Mouse (Mus musculus) heart, adult 9 months (tissue): ENCODE data around the gene Ralgps1.

Experiments
- DNase-seq, 2 experiments: peaks; one replicate each; pipeline ENCODE4 v3.0.0; 2022; ENCODE audit warnings: low spot score in 2 of 2

The Ralgps1 gene

GRCm38 (mm10) chr2:33370777-33371647 is at the start of gene Ralgps1:
Gene Ralgps1 (minus strand): TSS chr2:33371486.
- DNase-seq = peak; percentile 97

GRCm38 (mm10) chr2:33417454-33417853 is 46.2 kb upstream of the Ralgps1 start:
- no peak for DNase-seq

GRCm38 (mm10) chr2:33414019-33414418 is 42.7 kb upstream of the Ralgps1 start:
- DNase-seq = no peak

- no peak for DNase-seq
Observed at GRCm38 (mm10) chr2:33412111-33412510, 40.8 kb upstream of the Ralgps1 start.

- no peak for DNase-seq
Observed at GRCm38 (mm10) chr2:33403511-33404003, 32.3 kb upstream of the Ralgps1 start.

GRCm38 (mm10) chr2:33402638-33403037 is 31.4 kb upstream of the Ralgps1 start:
- no peak for DNase-seq

- DNase-seq = peak in 1 of 2 experiments; percentile 36
Observed at GRCm38 (mm10) chr2:33402236-33402635, 30.9 kb upstream of the Ralgps1 start.

- no peak for DNase-seq
Observed at GRCm38 (mm10) chr2:33401217-33401616, 29.9 kb upstream of the Ralgps1 start.

GRCm38 (mm10) chr2:33400541-33400940 is 29.3 kb upstream of the Ralgps1 start:
- DNase-seq = no peak

GRCm38 (mm10) chr2:33399091-33399490 is 27.8 kb upstream of the Ralgps1 start:
- DNase-seq = no peak

- DNase-seq = no peak
Observed at GRCm38 (mm10) chr2:33397036-33397435, 25.8 kb upstream of the Ralgps1 start.

- DNase-seq = no peak
Observed at GRCm38 (mm10) chr2:33395053-33395452, 23.8 kb upstream of the Ralgps1 start.

- no peak for DNase-seq
Observed at GRCm38 (mm10) chr2:33393951-33394635, 22.8 kb upstream of the Ralgps1 start.

GRCm38 (mm10) chr2:33393021-33393420 is 21.7 kb upstream of the Ralgps1 start:
- DNase-seq = no peak

- no peak for DNase-seq
Observed at GRCm38 (mm10) chr2:33371648-33372408, 542 bp upstream of the Ralgps1 start.

- no peak for DNase-seq
Observed at GRCm38 (mm10) chr2:33370276-33370776, 960 bp downstream of the Ralgps1 start.

- DNase-seq = no peak
Observed at GRCm38 (mm10) chr2:33369453-33369852, 1.8 kb downstream of the Ralgps1 start.

GRCm38 (mm10) chr2:33368486-33368885 is 2.8 kb downstream of the Ralgps1 start:
- DNase-seq = no peak

GRCm38 (mm10) chr2:33365703-33366471 is 5.4 kb downstream of the Ralgps1 start:
- peak; percentile 53 to 57 for DNase-seq

GRCm38 (mm10) chr2:33364656-33365055 is 6.6 kb downstream of the Ralgps1 start:
- no peak for DNase-seq

GRCm38 (mm10) chr2:33363890-33364289 is 7.4 kb downstream of the Ralgps1 start:
- DNase-seq = no peak
